Mouse (Mus musculus) ES-E14 (cell line): ENCODE results near the gene Lmx1a. TPM values are rescaled to one million over a fixed set of nuclear protein-coding genes. Genes with fewer than 3 reads are reported as not detected.

Experiments
- DNase-seq: peaks from one replicate; pipeline ENCODE4 v3.0.0-alpha.2; 2013; ENCODE audit warnings: low read depth, low spot score
- H3K27ac ChIP-seq: 2 replicates; pipeline ENCODE4 v1.5.1; 2012; ENCODE audit warnings: low read depth, mild to moderate bottlenecking, low read length, moderate library complexity, mixed read lengths; ENCODE audit not compliant: poor library complexity, insufficient read depth, severe bottlenecking
- H3K36me3 ChIP-seq: 2 replicates; pipeline ENCODE4 v1.6.1; 2012; ENCODE audit warnings: mild to moderate bottlenecking, low read length, moderate library complexity, mixed read lengths; ENCODE audit not compliant: control insufficient read depth, poor library complexity, insufficient read depth, severe bottlenecking
- H3K4me1 ChIP-seq, 2 experiments: fragments of 150-350 bp in 1 of 2; sonication (generic) in 1 of 2; 2 replicates each; pipeline ENCODE4 v1.6.1; 2012; ENCODE audit warnings: low read length in 2 of 2, mild to moderate bottlenecking in 1 of 2, mixed read lengths in 1 of 2; ENCODE audit not compliant: control insufficient read depth in 2 of 2, insufficient read depth in 2 of 2, poor library complexity in 1 of 2
- H3K4me3 ChIP-seq, 2 experiments: fragments of 150-350 bp in 1 of 2; sonication (generic) in 1 of 2; 2 replicates each; pipeline ENCODE4 v1.5.1; 2012; ENCODE audit warnings: low read length in 2 of 2, low read depth in 1 of 2, mild to moderate bottlenecking in 1 of 2, mixed read lengths in 1 of 2; ENCODE audit not compliant: insufficient read depth in 1 of 2, poor library complexity in 1 of 2, severe bottlenecking in 1 of 2
- H3K9ac ChIP-seq: 2 replicates; pipeline ENCODE4 v1.6.1; 2012; ENCODE audit warnings: low read depth, mild to moderate bottlenecking, low read length, mixed read lengths; ENCODE audit not compliant: poor library complexity, insufficient read depth, severe bottlenecking
- H3K9me3 ChIP-seq: fragments of 150-350 bp; sonication (generic); 2 replicates; pipeline ENCODE4 v1.6.1; 2012; ENCODE audit warnings: low read depth, mild to moderate bottlenecking, low read length; ENCODE audit not compliant: control insufficient read depth, insufficient read depth
- CHD2 ChIP-seq: IDR thresholded peaks from 2 replicates; pipeline ENCODE4 v1.6.1; 2014; ENCODE audit warnings: mild to moderate bottlenecking, low read depth, low read length, inconsistent platforms
- HCFC1 ChIP-seq: IDR thresholded peaks from 2 replicates; pipeline ENCODE4 v1.6.1; 2012; ENCODE audit warnings: low read length, inconsistent platforms, borderline replicate concordance; ENCODE audit not compliant: insufficient read depth
- MAFK ChIP-seq: IDR thresholded peaks from 2 replicates; pipeline ENCODE4 v1.6.1; 2014; ENCODE audit warnings: mild to moderate bottlenecking, low read depth, low read length, inconsistent platforms; ENCODE audit not compliant: insufficient read depth
- ZC3H11A ChIP-seq: IDR thresholded peaks from 2 replicates; pipeline ENCODE4 v1.6.1; 2012; ENCODE audit warnings: low read depth, mild to moderate bottlenecking, inconsistent platforms, low read length, borderline replicate concordance
- ZNF384 ChIP-seq: IDR thresholded peaks from 2 replicates; pipeline ENCODE4 v1.6.1; 2012; ENCODE audit warnings: low read depth, low read length, inconsistent platforms
- in situ Hi-C, 2 experiments: fragments of 600-800 bp; cut with MboI; formaldehyde crosslinking; loops; one replicate each; pipeline ENCODE4 v1.15.1; 2025; ENCODE audit warnings: low sequenced_read_pairs in 2 of 2, inconsistent platforms in 1 of 2; ENCODE audit not compliant: unreplicated experiment in 2 of 2
- total RNA-seq: library from RNA; depleted of rRNA; stranded (reverse); fragments of 300-350 nt; gene quantifications from 2 replicates; pipeline ENCODE4 v1.2.3, GENCODE M21; 2012

The Lmx1a gene
- total RNA-seq, 1 experiment: 1.4 TPM

- Histone ChIP-seq H3K4me1 (no peaks in the 10 kb centered on the region), H3K27ac (no peak overlapping the region), H3K36me3 (no peaks in the 10 kb centered on the region), H3K4me3 (no peak overlapping the region), H3K9me3 (no peaks in the 10 kb centered on the region), H3K9ac (no peak overlapping the region)
- in situ Hi-C loops: no loop called here
- TF ChIP-seq MAFK (no peak), CHD2 (no peak), HCFC1 (no peak), ZNF384 (no peak), ZC3H11A (no peak)
- DNase-seq: no peak
These were observed 26.8 kb downstream of the Lmx1a start for GRCm38 (mm10) chr1:167715730-167716341.

GRCm38 (mm10) chr1:167734471-167734870 is 45.4 kb downstream of the Lmx1a start:
- Histone ChIP-seq H3K9ac (no peak overlapping the region), H3K36me3 (no peaks in the 10 kb centered on the region), H3K9me3 (no peaks in the 10 kb centered on the region), H3K4me1 (peaks cover 0 to 2% of the 10 kb centered on the region in 2 experiments; a peak in 1 of 4 replicates), H3K4me3 (no peak overlapping the region), H3K27ac (no peak overlapping the region)
- in situ Hi-C loops: no loop called here
- DNase-seq: no peak
- TF ChIP-seq CHD2 (no peak), HCFC1 (no peak), MAFK (no peak), ZNF384 (no peak), ZC3H11A (no peak)

GRCm38 (mm10) chr1:167736793-167737192 is 47.8 kb downstream of the Lmx1a start:
- no peak for DNase-seq
- in situ Hi-C loops: no loop called here

GRCm38 (mm10) chr1:167739286-167739685 is 50.2 kb downstream of the Lmx1a start:
- TF ChIP-seq MAFK: no peak
- no peak for DNase-seq
- no peaks in the 10 kb centered on the region for H3K4me1 ChIP-seq
- in situ Hi-C loops: no loop called here
- no peaks in the 10 kb centered on the region for H3K9me3 ChIP-seq
- H3K36me3 ChIP-seq: no peaks in the 10 kb centered on the region
- no peak overlapping the region for H3K27ac ChIP-seq
- H3K4me3 ChIP-seq: no peak overlapping the region
- no peak overlapping the region for H3K9ac ChIP-seq

More at GRCm38 (mm10) chr1:167736793-167737192, 47.8 kb downstream of the Lmx1a start:
- TF ChIP-seq CHD2 (no peak), MAFK (no peak), HCFC1 (no peak), ZC3H11A (no peak), ZNF384 (no peak)
- peaks cover 0 to 2% of the 10 kb centered on the region in 2 experiments; a peak in 1 of 4 replicates for H3K4me1 ChIP-seq
- H3K4me3 ChIP-seq: no peak overlapping the region
- H3K27ac ChIP-seq: no peak overlapping the region
- no peak overlapping the region for H3K9ac ChIP-seq
- no peaks in the 10 kb centered on the region for H3K36me3 ChIP-seq
- no peaks in the 10 kb centered on the region for H3K9me3 ChIP-seq

GRCm38 (mm10) chr1:167746676-167747075 is 57.6 kb downstream of the Lmx1a start:
- no peak overlapping the region for H3K4me3 ChIP-seq
- no peak overlapping the region for H3K9ac ChIP-seq
- no peaks in the 10 kb centered on the region for H3K36me3 ChIP-seq
- no peak overlapping the region for H3K27ac ChIP-seq
- H3K9me3 ChIP-seq: no peaks in the 10 kb centered on the region
- no peak for DNase-seq
- TF ChIP-seq ZNF384 (no peak), MAFK (no peak), CHD2 (no peak), ZC3H11A (no peak), HCFC1 (no peak)
- no peaks in the 10 kb centered on the region for H3K4me1 ChIP-seq
- in situ Hi-C loops: no loop called here
